Mouse (Mus musculus) heart, adult 11 months (tissue): ENCODE results near the gene Dtymk.
A peak's percentile ranks its signal among the peaks of the same experiment; 100 is the strongest.
"Not testable (repeated sequence)": the region's sequence is repeated elsewhere in the genome, so short reads cannot be mapped to it uniquely, and the experiment has no call there.

ENCODE experiments used
- DNase-seq: peaks from one replicate; pipeline ENCODE4 v3.0.0; 2022

Dtymk gene

GRCm38 (mm10) chr1:93801741-93802238 is at the start of gene Dtymk:
TSS of gene Dtymk (minus strand) at chr1:93801934.
- peak; percentile 99 for DNase-seq

- DNase-seq = not testable (repeated sequence)
Observed at GRCm38 (mm10) chr1:93845766-93846366, 44.1 kb upstream of the Dtymk start.

DNA sequence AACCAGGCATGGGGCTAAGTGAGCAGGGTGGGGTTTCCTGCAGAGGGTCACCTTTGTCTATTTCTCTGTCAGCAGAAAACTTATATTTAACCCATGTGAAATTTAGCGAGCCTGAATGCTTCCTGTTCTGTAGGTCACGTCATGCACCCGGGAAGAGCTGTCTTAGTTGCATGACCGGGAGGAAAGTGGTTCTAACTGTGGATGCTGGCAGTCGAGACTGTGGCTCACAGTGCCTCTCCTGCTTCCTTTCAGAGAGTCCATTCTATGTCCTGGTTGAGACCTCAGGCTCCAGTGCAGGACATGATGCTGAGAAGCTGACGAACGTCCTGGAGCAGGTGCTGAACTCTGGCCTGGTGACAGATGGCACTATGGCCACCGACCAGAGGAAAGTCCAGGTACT is 36.8 kb upstream of the Dtymk start:
- peak; percentile 87 for DNase-seq

DNA sequence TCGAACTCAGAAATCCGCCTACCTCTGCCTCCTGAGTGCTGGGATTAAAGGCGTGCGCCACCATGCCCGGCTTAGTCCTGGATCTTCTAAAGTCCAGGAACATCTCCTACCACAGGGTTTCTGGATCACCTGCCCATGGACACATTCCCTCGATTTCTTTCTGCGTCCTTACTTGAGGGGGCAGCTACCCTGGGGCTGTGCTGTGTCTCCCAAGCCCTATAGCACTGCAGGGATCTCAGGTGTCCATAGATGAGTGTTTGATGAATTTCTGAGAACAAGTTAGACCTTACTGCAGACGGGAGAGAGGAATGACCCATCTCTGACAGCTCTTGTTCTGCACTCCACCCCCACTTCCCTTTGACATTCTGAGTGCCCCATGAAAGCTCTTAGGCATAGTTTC is 35.6 kb upstream of the Dtymk start:
- DNase-seq = peak; percentile 82

DNA sequence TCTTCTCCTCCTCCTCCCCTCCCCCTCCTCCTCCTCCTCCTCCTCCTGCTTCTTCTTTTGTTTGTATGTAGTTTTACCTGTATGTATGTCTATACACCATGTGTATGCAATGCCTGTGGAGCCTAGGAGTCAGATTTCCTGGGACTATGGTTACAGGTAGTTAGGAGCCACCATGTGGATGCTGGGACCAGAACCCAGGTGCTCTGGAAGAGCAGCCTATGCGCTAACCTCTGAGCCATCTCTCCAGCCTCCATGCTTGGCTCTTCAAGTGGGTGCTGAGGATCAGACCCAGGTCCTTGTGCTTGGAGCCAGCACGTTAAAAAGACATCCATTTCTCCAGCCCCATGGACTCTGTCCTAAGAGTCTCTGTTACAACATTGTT is 34.8 kb upstream of the Dtymk start:
- peak; percentile 57 for DNase-seq

- DNase-seq = peak; percentile 78
Observed at GRCm38 (mm10) chr1:93835876-93836531, 34.3 kb upstream of the Dtymk start.

GRCm38 (mm10) chr1:93835211-93835610 is 33.5 kb upstream of the Dtymk start:
- DNase-seq = peak; percentile 92

GRCm38 (mm10) chr1:93834671-93835150 is 33.0 kb upstream of the Dtymk start:
- peak; percentile 92 for DNase-seq

- DNase-seq = peak; percentile 87
Observed at GRCm38 (mm10) chr1:93832754-93833360, 31.1 kb upstream of the Dtymk start.

- DNase-seq = no peak
Observed at GRCm38 (mm10) chr1:93826540-93826835, 24.8 kb upstream of the Dtymk start.

DNA sequence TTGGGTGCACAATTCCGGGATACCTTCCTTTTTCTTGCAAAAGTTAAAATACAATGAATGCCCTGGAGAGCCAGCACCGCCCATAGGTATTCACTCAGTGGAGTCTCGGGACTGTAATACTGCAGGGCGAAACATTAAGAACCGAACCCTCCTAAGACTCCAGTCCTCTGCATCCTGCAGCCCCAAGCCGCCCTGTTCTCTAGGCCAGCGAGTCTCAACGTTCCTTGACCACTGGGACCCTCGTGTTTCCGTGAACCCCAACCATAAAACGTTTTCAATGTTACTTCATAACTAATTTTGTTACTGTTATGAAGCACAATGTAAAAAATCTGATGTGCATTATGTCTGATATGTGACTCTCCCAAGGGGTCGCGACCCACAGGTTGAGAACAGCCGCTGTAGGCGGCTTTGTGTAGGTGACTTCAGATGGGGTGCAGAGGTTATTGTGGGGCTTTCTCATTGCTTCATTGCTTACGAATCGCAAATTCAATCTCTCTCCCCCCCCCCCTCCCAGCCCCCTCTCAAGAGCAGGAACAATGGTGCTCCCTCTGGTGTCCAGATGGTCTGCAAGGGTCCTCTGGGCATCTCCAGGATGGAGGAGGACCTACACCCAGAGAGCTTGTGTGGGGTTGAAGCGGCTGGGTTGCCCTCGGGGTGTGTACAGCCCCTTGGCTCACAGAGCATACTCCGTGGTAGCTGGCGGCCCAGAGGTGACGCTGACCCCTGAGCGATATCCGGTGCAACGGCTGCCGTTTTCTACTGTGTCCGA is 24.2 kb upstream of the Dtymk start:
- DNase-seq = peak; percentile 93

GRCm38 (mm10) chr1:93825105-93825674 is 23.5 kb upstream of the Dtymk start:
- peak; percentile 100 for DNase-seq

DNA sequence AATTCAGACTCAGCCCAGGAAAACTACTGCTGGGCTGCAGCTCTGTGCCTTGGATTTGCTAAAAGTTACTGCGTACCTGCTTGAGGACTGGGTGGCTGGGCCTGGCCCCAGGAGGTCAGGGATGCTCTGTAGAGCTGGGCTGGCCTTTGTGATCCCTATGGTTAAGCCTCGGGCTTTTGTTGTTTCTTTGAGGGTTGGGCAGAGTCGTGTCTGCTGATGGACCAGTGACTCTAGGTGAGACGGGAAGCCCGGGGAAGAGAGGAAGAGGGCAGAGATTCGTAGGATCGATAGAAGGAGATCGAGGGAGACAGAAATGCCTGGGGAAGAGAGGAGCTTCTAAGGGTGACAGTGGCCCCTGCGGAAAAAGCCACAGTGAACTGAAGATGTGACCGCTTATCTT is 22.9 kb upstream of the Dtymk start, which contains the start of gene D2hgdh:
D2hgdh (plus strand) TSS at position 301 of the 400 bp plus-strand sequence.
- no peak for DNase-seq

- peak; percentile 61 for DNase-seq
Observed at GRCm38 (mm10) chr1:93823796-93824495, 22.2 kb upstream of the Dtymk start.

DNA sequence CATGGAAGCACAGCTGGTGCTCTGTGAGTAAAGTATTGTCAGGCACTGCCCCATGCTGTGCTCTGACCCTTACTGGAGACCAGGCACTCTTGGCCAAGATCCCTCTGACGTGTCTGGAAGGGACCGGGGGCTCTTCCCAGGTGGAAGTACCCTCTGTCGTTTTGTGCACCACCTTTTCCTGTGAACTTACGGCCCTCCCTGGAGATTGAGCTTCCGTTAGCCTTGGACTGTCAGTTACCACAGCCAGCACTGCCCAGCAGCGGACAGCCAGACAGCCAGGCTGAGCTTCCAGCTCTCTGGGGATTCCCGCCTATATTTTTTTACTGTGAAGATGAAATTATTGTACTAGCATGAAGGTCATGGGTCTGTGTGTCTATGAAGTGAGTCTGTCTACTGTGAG is 17.0 kb upstream of the Dtymk start:
- DNase-seq = peak; percentile 80

- no peak for DNase-seq
Observed at GRCm38 (mm10) chr1:93817823-93818532, 16.2 kb upstream of the Dtymk start.

DNA sequence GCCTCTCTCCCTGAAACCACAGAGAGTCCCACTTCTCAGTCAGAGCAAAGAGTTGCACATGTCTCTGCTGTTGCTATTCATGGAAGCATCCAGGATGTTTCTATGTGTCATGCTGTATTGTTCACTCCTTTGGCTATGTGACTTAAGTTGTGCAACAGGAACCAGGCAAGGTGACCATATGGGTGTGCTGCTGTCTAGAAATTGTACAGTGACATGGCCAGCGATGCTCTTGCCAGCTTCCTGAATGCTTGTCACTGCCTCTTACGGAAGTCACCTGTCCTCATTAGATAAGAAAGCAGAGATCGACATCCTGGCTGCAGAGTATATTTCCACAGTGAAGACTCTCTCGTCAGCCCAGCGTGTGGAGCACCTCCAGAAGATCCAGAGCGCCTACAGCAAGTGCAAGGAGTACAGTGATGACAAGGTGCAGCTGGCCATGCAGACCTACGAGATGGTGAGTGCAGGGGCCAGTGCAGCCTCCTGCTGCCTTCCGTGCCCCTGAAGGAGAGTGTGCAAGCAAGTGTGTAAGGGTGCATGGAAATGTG is 9.8 kb upstream of the Dtymk start:
- no peak for DNase-seq

DNA sequence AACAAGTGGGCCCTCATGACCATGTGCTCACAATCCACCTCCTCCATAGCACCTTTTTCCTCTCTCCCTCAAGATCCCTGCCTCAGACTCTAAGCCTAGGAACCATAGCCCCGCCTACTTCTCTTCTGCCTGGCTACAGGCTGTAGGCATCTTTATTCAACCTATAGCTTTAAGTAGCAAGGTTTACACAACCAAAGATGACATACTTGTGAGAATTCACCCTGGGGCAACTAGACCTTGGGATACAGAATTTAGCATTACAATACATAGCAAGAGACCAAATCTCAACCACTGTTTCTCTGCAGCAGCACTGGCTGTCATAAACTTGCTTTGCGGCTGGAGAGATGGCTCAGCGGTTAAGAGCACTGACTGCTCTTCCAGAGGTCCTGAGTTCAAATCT is 8.3 kb upstream of the Dtymk start:
- peak; percentile 82 for DNase-seq

- peak; percentile 80 for DNase-seq
Observed at GRCm38 (mm10) chr1:93808871-93809270, 7.1 kb upstream of the Dtymk start.

DNA sequence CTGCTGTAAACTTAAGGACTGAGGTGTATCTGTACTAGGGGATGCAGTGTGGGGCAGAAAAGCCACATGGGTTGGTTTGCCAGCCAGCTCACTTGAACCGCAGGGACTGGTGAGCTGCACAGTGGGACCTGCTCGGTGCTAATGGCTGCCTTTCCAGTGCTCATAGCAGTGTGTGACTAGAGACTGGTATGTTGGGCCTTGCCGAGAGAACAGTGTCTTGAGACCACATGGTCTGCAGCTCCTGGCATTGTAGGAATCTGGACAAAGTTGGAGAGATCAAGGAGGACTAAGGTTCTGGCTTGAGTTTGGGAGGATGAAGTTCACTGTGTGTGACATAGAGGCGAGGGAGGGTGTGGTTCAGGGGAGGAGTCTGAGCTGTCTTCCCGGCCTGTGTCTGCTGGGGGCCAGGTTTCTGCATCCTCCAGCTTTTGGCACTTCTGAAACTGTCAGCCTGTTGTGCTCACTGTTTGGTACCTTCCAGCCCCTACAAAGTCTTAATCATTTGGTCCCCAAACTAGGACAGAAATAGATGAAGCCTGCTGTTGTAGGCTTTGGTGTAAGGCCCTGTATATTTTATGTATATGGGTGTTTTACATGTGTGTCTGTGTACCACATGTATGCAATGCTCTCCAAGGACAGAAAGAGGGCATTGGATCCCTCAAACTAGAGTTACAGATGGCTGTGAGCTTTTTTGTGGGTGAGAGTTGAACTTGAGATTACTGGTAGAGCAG is 3.7 kb upstream of the Dtymk start:
- peak; percentile 93 for DNase-seq

DNA sequence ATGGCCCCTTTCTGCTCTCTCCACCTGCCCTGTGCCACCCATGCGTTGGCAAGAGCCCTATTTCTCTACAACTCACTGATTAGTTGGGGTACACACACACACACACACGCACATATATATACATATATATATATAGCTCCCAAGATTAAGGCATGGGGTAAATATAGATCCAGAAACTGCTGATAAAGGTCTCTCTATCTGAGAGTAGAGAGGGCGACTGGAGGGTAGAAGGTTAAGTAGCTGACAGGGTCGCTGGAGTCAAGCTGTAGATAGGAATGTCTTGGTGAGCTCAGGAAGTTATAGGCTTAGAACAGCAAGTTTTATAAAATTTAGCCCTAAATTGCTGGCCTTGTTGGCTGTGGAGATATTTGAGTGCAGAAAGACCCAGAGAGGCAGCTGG is 3.1 kb upstream of the Dtymk start:
- no peak for DNase-seq
